Mouse (Mus musculus) bone marrow macrophage, adult 2 months (primary cell): ENCODE data around the gene Pou2af1.

Experiments
- CTCF ChIP-seq: IDR thresholded peaks from 2 replicates; pipeline ENCODE4 v1.5.1; 2012; ENCODE audit warnings: low read depth, mild to moderate bottlenecking, low read length, moderate library complexity
- POLR2A ChIP-seq: IDR thresholded peaks from 2 replicates; pipeline ENCODE4 v1.6.1; 2012; ENCODE audit warnings: mild to moderate bottlenecking, low read depth, low read length, borderline replicate concordance

GRCm38 (mm10) chr9:51174890-51175464 is 38.5 kb upstream of the Pou2af1 start:
- TF ChIP-seq CTCF (no peak), POLR2A (no peak)
